Mouse (Mus musculus): Measurements from ENCODE around the gene Pgbd5.
"Not testable (repeated sequence)": the region's sequence is repeated elsewhere in the genome, so short reads cannot be mapped to it uniquely, and the experiment has no call there.

Gene Pgbd5

GRCm38 (mm10) chr8:124430881-124431280 lies 8.6 kb downstream of the Pgbd5 start:
- no peak for DNase-seq (ENCODE audit: low read depth, low spot score)

DNA sequence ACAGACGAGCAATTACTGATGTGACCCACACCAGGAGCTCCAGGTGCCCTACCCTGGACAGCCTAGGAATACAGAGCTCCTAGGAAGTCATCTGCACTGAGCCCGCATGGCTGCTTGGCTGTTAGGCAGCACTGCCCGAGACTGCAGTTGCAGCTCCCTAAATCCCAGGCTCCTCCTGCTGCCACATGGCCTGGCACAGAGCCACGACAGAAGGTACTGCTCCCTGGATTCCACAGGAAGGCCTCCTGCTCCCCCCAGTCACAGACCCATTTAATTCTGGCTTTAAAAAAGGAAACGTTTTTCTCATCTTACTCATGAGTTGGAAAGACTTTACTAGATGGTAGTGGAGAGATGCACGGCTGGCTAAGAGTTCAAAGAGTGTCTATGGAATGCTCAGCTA lies 10.0 kb downstream of the Pgbd5 start:
- DNase-seq (ENCODE audit: low read depth, low spot score), result no peak

- DNase-seq (ENCODE audit: low read depth, low spot score), result not testable (repeated sequence)
Observed at GRCm38 (mm10) chr8:124428721-124429120, 10.7 kb downstream of the Pgbd5 start.

- no peak for DNase-seq (ENCODE audit: low read depth, low spot score)
Observed at GRCm38 (mm10) chr8:124421413-124421812, 18.0 kb downstream of the Pgbd5 start.

DNA sequence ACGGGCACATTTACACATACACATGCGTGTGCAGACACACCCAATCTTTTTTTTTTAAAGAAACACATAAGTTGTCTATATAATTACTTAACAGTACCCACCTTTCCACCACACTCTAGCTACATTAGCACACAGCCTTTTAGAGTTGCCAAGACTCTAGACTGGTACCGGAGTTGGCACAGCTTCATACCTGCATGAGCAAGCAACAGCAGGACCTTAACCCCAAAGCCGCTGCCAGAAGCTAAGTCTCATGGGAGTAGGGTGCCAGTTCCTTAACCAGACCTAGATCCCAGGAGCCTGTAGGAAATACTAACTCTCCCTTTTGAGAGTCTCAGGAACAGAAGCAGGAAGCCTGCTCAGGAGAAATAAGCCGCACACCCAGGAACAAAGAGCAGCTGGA lies 20.5 kb downstream of the Pgbd5 start:
- no peak for DNase-seq (ENCODE audit: low read depth, low spot score)

- DNase-seq (ENCODE audit: low read depth, low spot score), result no peak
Observed at GRCm38 (mm10) chr8:124418185-124418584, 21.3 kb downstream of the Pgbd5 start.

- DNase-seq (ENCODE audit: low read depth, low spot score), result no peak
Observed at GRCm38 (mm10) chr8:124416646-124417045, 22.8 kb downstream of the Pgbd5 start.

GRCm38 (mm10) chr8:124415789-124416188 lies 23.7 kb downstream of the Pgbd5 start:
- no peak for DNase-seq (ENCODE audit: low read depth, low spot score)

- DNase-seq (ENCODE audit: low read depth, low spot score), result no peak
Observed at GRCm38 (mm10) chr8:124415002-124415401, 24.5 kb downstream of the Pgbd5 start.

- no peak for DNase-seq (ENCODE audit: low read depth, low spot score)
Observed at GRCm38 (mm10) chr8:124413244-124413965, 26.1 kb downstream of the Pgbd5 start.

DNA sequence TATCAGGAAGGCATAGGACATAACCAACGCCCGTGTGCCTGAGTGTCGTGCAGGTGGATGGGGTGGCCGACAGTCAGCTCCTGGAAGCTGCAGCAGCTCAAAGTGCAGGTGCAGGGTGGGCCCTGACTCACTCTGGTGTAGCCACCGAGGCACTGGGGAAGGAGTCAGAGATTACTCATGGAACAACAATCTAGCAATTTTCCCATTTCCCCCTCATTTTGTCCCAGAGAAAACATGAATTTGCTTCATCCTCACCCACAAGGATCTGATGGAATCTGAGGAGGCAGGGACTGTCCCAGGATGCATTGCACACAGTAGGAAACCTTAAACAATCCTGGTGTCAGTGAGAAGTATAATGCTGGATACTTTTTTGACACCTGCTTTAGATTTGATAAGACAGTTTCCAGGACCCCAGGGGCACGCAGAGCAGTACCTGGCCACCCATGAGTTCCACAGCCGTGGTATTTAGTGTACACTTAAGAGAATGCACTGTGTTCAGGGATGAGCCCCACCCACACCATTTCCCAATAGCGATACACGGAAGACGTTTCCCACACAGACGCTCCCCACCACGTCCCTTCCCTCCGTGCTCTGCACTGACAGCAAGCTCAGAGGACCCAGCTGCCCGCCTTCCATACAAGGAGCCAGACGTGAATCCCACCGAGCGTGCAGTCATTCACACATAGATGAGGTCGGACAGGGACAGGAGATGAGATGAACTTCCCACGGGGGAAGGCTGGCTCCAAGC lies 26.8 kb downstream of the Pgbd5 start:
- no peak for DNase-seq (ENCODE audit: low read depth, low spot score)

DNA sequence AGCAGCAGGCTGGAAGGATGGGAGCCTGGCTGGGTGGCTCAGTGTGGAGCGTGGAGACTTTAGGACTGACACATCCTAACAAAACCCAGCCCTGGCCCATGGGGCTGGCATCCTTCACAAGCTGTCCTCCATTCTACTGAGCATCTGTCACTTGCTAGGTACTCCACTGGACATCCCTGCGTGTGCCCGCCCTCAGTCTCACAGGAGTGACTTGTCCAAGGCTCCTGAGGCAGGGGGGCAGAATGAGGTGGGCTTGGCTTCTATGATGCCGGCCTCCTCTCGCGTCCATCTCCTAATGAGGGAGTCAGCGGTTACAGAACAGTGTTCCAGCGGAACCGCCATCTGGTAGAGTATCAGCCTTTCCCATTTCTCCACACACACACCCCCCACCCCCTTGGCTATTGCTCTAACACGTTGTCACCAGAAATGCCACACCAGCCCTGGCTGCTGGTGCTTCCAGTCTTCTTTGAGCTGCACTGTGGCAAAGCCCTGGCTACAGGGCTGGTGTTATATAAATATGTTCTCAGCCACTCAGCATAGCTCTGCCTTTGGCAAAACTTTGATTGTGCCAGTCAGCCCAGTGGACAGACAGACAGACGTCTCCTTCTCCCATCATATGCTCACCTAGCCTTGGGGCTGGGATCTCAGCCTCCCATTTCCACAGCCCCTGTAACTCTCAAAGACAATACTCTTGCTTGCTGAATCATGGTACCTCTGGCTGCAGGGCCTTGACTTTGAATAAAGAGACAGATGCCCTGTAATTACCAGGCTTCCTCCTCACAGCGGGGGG lies 34.8 kb downstream of the Pgbd5 start:
- DNase-seq (ENCODE audit: low read depth, low spot score), result no peak

DNA sequence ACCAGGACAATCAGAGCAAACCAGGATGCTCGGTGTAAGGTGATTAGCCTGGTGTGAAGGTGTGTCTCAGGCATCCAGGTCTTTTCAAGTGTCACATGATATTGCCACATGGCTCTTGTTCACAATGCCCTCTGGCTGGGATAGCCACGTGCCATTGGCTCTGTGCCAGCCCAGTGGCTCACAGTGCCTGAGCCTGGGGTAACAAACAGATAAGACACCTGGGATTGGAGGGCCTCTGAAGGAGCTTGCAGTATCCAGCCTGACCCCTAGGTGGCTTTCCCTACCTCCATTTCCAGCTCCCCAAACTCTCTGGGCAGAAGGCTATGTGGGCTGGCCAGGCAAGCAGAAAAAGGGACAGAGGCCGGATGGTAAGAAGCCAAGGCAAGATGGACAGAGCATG lies 35.6 kb downstream of the Pgbd5 start:
- peak; percentile 21 for DNase-seq (ENCODE audit: low read depth, low spot score)

DNA sequence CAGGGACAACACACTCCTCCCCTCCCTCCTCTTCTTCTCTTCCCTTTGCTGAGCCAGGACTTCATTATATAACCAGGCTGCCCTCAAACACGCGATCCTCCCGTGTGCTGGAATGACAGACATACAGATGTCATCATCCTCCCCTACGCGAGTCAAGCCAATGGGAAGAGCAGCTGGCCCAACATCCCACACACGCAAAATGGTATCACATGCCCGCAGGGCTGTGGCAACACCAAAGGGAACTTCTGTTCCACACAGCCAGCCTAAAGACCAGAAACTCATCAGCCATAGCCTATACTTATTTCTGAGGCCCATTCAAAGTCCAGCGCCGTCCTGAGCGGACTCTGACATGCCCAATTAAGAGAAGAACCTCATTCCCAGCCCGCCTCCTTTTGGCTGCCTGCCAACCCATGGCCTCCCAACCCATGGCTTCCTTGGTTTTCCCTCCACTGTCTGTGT lies 40.0 kb downstream of the Pgbd5 start:
- DNase-seq (ENCODE audit: low read depth, low spot score), result no peak

GRCm38 (mm10) chr8:124398843-124399402 lies 40.5 kb downstream of the Pgbd5 start:
- DNase-seq (ENCODE audit: low read depth, low spot score), result peak; percentile 43

DNA sequence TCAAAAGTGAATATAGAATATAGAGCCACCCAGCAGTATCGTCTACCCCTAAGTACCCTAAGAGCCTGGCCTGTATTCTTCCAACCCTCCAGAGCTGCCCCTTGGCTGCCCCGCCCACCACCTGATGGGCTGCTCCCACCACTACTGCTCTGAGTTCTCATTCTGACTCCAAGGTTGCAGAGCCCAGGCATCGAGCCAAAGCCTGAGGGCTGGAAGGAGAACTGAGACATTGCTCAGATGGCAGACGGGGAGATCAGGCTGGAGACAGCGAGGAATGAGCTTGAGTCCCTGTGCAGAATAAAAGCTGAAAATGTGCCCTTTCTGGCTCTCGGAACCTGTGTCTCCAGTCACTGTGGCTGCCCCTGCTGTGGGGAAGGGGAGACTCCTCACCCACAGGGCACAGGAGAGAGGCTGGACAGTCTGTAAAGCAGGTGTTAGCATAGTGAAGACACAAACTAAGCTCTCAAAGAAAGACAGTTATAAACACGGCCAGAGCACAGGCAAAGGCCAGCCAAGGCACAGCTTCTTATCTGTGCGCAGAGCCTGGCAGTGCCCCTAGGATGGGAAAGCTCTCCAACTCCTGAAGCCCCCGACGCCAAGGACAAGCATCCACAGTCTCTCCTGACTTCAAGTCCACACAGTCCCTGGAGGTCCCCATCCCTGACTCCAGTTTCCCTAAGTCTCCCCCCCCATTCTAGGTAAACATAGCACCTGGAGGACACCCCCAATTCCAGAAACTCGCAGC lies 42.0 kb downstream of the Pgbd5 start:
- no peak for DNase-seq (ENCODE audit: low read depth, low spot score)

GRCm38 (mm10) chr8:124396531-124396930 lies 42.9 kb downstream of the Pgbd5 start:
- DNase-seq (ENCODE audit: low read depth, low spot score), result no peak

DNA sequence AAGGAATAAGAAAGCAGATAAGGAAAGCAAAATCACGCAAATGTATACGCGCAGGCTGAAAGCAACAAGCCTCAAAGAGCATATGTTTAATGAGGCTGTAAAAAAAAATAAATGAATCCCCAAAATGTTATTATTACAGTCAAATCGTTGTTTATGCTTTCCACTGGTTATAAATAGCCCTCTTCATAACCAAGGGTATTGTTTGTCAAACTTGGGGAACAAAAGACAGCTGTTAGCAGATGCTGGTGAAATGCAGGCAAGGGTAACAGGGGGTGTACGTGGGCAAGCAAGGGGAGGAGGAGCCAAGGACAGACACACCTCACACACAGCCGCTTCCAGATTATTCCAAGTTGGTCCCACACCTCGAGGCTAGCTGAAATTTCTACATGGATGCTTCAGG lies 44.1 kb downstream of the Pgbd5 start:
- no peak for DNase-seq (ENCODE audit: low read depth, low spot score)

DNA sequence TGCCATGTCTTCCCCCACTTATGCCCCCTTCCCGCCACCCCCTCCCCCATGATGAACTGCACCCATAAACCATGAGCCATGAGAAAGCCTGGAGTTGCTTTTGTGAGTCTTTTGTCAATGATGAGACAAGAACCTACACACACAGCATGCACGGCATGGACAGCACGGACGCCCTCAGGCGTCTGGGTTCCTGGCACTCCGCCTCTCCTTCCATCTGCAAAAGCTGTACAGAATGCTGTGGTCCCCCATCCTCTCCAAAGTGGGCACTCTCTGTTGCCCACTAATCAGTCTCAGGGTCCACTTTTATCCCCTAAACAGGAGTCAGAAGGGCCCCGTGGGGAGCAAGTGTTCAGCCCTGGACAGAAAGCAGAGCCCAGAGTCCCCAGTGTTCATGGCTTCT lies 44.5 kb downstream of the Pgbd5 start:
- no peak for DNase-seq (ENCODE audit: low read depth, low spot score)

GRCm38 (mm10) chr8:124393927-124394326 lies 45.5 kb downstream of the Pgbd5 start:
- no peak for DNase-seq (ENCODE audit: low read depth, low spot score)

- no peak for DNase-seq (ENCODE audit: low read depth, low spot score)
Observed at GRCm38 (mm10) chr8:124393013-124393412, 46.4 kb downstream of the Pgbd5 start.

Measured in CD4-positive helper T cell, adult 2 months (primary cell).